Mouse (Mus musculus): ENCODE results near the gene Gemin7. TPM values are rescaled to one million over a fixed set of nuclear protein-coding genes. Genes with fewer than 3 reads are reported as not detected.
A peak's percentile ranks its signal among the peaks of the same experiment; 100 is the strongest.

Gene Gemin7
- polyA plus RNA-seq, 1 experiment, result 74.3 TPM

- H3K4me1 ChIP-seq (ENCODE audit: control insufficient read depth, insufficient read depth, low read length), result no peaks in the 10 kb centered on the region
- TF ChIP-seq CTCF (IDR thresholded peaks at IDR 0.05; ENCODE audit: control insufficient read depth, insufficient read depth, low read length) (peak; percentile 72), POLR2A (IDR thresholded peaks at IDR 0.05; ENCODE audit: borderline replicate concordance, control insufficient read depth, low read depth, low read length) (no peak)
- WGBS, result 53% methylated on average over 3 of the region's 3 CpGs
- H3K27ac ChIP-seq (ENCODE audit: control insufficient read depth, insufficient read depth, low read depth, low read length, poor library complexity), result no peak overlapping the region
- no peak overlapping the region for H3K4me3 ChIP-seq (replicated peaks; ENCODE audit: control insufficient read depth, low read depth, low read length)
These were observed 11.8 kb upstream of the Gemin7 start for GRCm38 (mm10) chr7:19589207-19589606.

DNA sequence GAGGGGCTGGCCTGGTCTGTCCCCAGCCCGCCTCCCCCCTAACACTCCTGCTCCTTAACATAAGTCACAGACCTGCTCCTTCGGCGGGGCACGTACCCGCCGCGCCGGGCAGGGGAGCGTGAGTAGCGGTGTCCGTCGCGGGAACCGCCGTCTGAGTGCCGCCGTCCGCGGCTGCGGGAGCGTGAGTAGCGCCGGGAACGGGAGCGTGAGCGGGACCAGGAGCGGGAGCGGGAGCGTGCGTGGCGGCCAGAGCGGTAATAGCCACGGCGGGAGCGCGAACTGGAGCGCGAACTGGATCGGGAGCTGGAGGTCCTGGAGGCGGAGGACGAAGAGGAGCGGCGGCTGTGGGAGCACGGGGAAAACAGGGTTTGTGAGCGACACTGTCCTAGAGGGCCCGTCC, 8.9 kb upstream of the Gemin7 start:
- whole genome bisulfite sequencing, result 97% methylated on average over 46 of the region's 46 CpGs
- TF ChIP-seq POLR2A (IDR thresholded peaks at IDR 0.05; ENCODE audit: borderline replicate concordance, control insufficient read depth, low read depth, low read length), result no peak
- TF ChIP-seq CTCF (IDR thresholded peaks at IDR 0.05; ENCODE audit: control insufficient read depth, insufficient read depth, low read length), result no peak
- no peak overlapping the region for H3K27ac ChIP-seq (ENCODE audit: control insufficient read depth, insufficient read depth, low read depth, low read length, poor library complexity)
- no peak overlapping the region for H3K4me3 ChIP-seq (replicated peaks; ENCODE audit: control insufficient read depth, low read depth, low read length)
- no peaks in the 10 kb centered on the region for H3K4me1 ChIP-seq (ENCODE audit: control insufficient read depth, insufficient read depth, low read length)

DNA sequence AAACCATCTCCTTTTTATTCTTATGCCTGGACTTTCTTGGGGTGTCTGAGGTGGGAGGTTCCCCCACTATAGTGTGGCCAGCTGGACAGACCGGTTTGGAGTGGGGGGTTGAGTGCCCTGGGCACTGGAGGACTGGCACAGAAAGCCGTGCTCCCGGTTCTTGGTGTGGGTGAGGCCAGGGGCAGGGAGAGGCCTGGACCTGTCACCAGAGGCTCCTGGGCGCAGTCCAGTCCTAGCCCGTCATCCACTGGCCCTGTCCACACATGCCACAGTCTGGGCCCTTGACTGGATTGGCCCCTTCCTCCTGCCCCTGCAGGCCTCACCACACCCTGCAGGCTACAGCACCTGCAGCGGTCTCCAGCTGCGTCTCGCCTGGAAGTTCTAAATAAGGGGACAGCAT, 3.2 kb upstream of the Gemin7 start:
- no peak overlapping the region for H3K27ac ChIP-seq (ENCODE audit: control insufficient read depth, insufficient read depth, low read depth, low read length, poor library complexity)
- WGBS, result 88% methylated on average over 8 of the region's 8 CpGs
- H3K4me1 ChIP-seq (ENCODE audit: control insufficient read depth, insufficient read depth, low read length), result peaks cover 2% of the 10 kb centered on the region
- H3K4me3 ChIP-seq (replicated peaks; ENCODE audit: control insufficient read depth, low read depth, low read length), result no peak overlapping the region
- TF ChIP-seq CTCF (IDR thresholded peaks at IDR 0.05; ENCODE audit: control insufficient read depth, insufficient read depth, low read length) (no peak), POLR2A (IDR thresholded peaks at IDR 0.05; ENCODE audit: borderline replicate concordance, control insufficient read depth, low read depth, low read length) (no peak)

DNA sequence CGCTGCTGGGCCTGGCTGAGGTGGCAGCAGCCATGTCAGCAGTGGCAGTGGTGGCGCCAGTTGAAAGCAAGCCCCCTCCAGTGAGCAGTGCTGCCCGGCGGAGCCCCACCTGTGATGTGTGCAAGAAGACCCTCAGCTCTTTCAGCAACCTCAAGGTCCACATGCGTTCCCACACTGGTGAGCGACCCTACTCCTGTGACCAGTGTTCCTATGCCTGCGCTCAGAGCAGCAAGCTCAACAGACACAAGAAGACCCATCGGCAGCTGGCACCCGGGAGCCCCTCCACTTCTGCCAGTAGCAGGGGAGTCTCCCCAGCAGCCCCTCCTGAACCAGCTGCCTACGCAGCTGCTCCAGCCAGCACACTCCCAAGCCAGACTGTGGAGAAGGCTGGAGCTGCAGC, 2.4 kb upstream of the Gemin7 start:
- Histone ChIP-seq H3K4me3 (replicated peaks; ENCODE audit: control insufficient read depth, low read depth, low read length) (no peak overlapping the region), H3K27ac (ENCODE audit: control insufficient read depth, insufficient read depth, low read depth, low read length, poor library complexity) (peak overlapping the region; percentile 7; the same call in 1 of the 2 replicates), H3K4me1 (ENCODE audit: control insufficient read depth, insufficient read depth, low read length) (peaks cover 2% of the 10 kb centered on the region)
- 91% methylated on average over 10 of the region's 10 CpGs for WGBS
- TF ChIP-seq POLR2A (IDR thresholded peaks at IDR 0.05; ENCODE audit: borderline replicate concordance, control insufficient read depth, low read depth, low read length) (no peak), CTCF (IDR thresholded peaks at IDR 0.05; ENCODE audit: control insufficient read depth, insufficient read depth, low read length) (no peak)

- Histone ChIP-seq H3K4me1 (ENCODE audit: control insufficient read depth, insufficient read depth, low read length) (peaks cover 2% of the 10 kb centered on the region), H3K4me3 (replicated peaks; ENCODE audit: control insufficient read depth, low read depth, low read length) (peak overlapping the region; percentile 64), H3K27ac (ENCODE audit: control insufficient read depth, insufficient read depth, low read depth, low read length, poor library complexity) (peak overlapping the region; percentile 70)
- 49% methylated on average over 4 of the region's 4 CpGs for WGBS
- TF ChIP-seq CTCF (IDR thresholded peaks at IDR 0.05; ENCODE audit: control insufficient read depth, insufficient read depth, low read length), result no peak
- no peak for TF ChIP-seq POLR2A (IDR thresholded peaks at IDR 0.05; ENCODE audit: borderline replicate concordance, control insufficient read depth, low read depth, low read length)
These were observed 1.0 kb upstream of the Gemin7 start for GRCm38 (mm10) chr7:19578436-19578835.

DNA sequence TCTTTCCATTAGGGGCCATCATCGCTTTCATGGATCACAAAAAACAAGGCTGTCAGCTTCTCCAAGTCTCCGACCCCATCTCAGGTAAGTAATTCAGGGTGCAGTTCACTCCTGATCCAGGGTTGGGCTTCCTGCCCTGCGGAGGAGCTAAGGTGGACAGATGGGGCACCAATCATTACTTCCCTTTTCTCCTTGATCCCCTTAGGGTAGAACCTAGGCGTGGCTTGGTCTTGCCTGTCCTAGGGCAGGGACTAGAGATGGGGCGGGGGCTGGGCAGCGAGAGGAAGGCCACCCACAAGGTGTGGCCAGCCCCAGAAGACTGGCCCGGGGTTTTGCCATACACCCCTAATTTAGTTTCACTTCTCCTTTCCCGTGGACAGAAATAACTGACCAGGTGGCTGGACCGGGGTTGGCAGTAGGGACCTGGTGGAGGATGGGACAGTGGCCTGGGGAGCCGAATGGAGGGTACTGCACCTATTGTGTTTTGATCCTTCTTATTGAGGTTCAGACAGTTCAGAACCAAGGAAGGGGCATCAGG, 551 bp upstream of the Gemin7 start:
- Histone ChIP-seq H3K4me1 (ENCODE audit: control insufficient read depth, insufficient read depth, low read length) (peaks cover 2% of the 10 kb centered on the region), H3K27ac (ENCODE audit: control insufficient read depth, insufficient read depth, low read depth, low read length, poor library complexity) (peak overlapping the region; percentile 70), H3K4me3 (replicated peaks; ENCODE audit: control insufficient read depth, low read depth, low read length) (peak overlapping the region; percentile 64)
- 1% methylated on average over 10 of the region's 10 CpGs for WGBS
- TF ChIP-seq CTCF (IDR thresholded peaks at IDR 0.05; ENCODE audit: control insufficient read depth, insufficient read depth, low read length) (no peak), POLR2A (IDR thresholded peaks at IDR 0.05; ENCODE audit: borderline replicate concordance, control insufficient read depth, low read depth, low read length) (0 out of 2 replicates have a peak, but pooled peaks have one; percentile 12)

DNA sequence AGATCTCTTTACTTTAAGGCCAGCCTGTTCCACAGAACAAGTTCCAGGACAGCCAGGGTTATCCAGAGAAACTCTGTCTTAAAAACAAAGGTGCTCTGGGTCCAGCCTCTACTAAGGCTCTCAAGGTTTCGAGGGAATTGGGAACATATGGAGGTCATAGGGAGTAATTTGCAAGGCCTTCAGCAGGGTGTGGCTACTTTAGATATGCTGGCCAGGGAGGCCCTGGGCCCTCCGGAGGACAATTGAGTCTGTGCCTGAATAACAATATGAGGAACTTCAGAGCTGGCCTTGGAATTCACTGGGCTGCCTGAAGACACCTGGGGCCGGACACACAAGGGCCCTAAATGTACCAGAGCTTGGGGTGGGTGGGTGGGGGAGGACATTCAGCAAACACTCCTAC, 1.8 kb downstream of the Gemin7 start:
- WGBS, result 57% methylated on average over 3 of the region's 3 CpGs
- Histone ChIP-seq H3K4me1 (ENCODE audit: control insufficient read depth, insufficient read depth, low read length) (peaks cover 4% of the 10 kb centered on the region), H3K4me3 (replicated peaks; ENCODE audit: control insufficient read depth, low read depth, low read length) (no peak overlapping the region), H3K27ac (ENCODE audit: control insufficient read depth, insufficient read depth, low read depth, low read length, poor library complexity) (no peak overlapping the region)
- TF ChIP-seq POLR2A (IDR thresholded peaks at IDR 0.05; ENCODE audit: borderline replicate concordance, control insufficient read depth, low read depth, low read length), result no peak
- TF ChIP-seq CTCF (IDR thresholded peaks at IDR 0.05; ENCODE audit: control insufficient read depth, insufficient read depth, low read length), result no peak

- H3K4me1 ChIP-seq (ENCODE audit: control insufficient read depth, insufficient read depth, low read length), result peaks cover 4% of the 10 kb centered on the region
- TF ChIP-seq POLR2A (IDR thresholded peaks at IDR 0.05; ENCODE audit: borderline replicate concordance, control insufficient read depth, low read depth, low read length) (no peak), CTCF (IDR thresholded peaks at IDR 0.05; ENCODE audit: control insufficient read depth, insufficient read depth, low read length) (no peak)
- 26% methylated on average over 16 of the region's 16 CpGs for WGBS
- peak overlapping the region; percentile 90; the same call in 1 of the 2 replicates for H3K27ac ChIP-seq (ENCODE audit: control insufficient read depth, insufficient read depth, low read depth, low read length, poor library complexity)
- peak overlapping the region; percentile 89 for H3K4me3 ChIP-seq (replicated peaks; ENCODE audit: control insufficient read depth, low read depth, low read length)
These were observed 3.6 kb downstream of the Gemin7 start for GRCm38 (mm10) chr7:19573776-19574140.
